Mouse (Mus musculus) hindbrain, embryonic 13.5 days (tissue): ENCODE results near the gene Ntrk2. TPM values are rescaled to one million over a fixed set of nuclear protein-coding genes. Genes with fewer than 3 reads are reported as not detected.
A peak's percentile ranks its signal among the peaks of the same experiment; 100 is the strongest.

Source experiments
- ATAC-seq: fragments of 200-750 bp; cut with Nextera tagmentation; 2 replicates; pipeline ENCODE4 v1.8.0; 2017; ENCODE audit warnings: moderate TSS enrichment; ENCODE audit not compliant: low FRiP score
- H3K27ac ChIP-seq: fragments of 300-500 bp; sonication (generic); 2 replicates; pipeline ENCODE4 v1.5.1; 2015; ENCODE audit warnings: inconsistent platforms, mild to moderate bottlenecking, moderate library complexity
- H3K27me3 ChIP-seq: fragments of 300-500 bp; sonication (generic); 2 replicates; pipeline ENCODE4 v1.6.1; 2015; ENCODE audit warnings: mild to moderate bottlenecking, inconsistent platforms
- H3K36me3 ChIP-seq: fragments of 300-500 bp; sonication (generic); 2 replicates; pipeline ENCODE4 v1.6.1; 2015; ENCODE audit warnings: mild to moderate bottlenecking, inconsistent platforms
- H3K4me1 ChIP-seq: fragments of 300-500 bp; sonication (generic); replicated peaks from 2 replicates; pipeline ENCODE4 v1.6.1; 2015; ENCODE audit warnings: inconsistent platforms
- H3K4me2 ChIP-seq: fragments of 300-500 bp; sonication (generic); 2 replicates; pipeline ENCODE4 v1.6.1; 2015; ENCODE audit warnings: inconsistent platforms, mild to moderate bottlenecking, moderate library complexity
- H3K4me3 ChIP-seq: fragments of 300-500 bp; sonication (generic); 2 replicates; pipeline ENCODE4 v1.5.1; 2015; ENCODE audit warnings: mild to moderate bottlenecking, inconsistent platforms
- H3K9ac ChIP-seq: fragments of 300-500 bp; sonication (generic); 2 replicates; pipeline ENCODE4 v1.6.1; 2015; ENCODE audit warnings: mild to moderate bottlenecking, inconsistent platforms
- H3K9me3 ChIP-seq: fragments of 300-500 bp; sonication (generic); 2 replicates; pipeline ENCODE4 v1.6.1; 2016; ENCODE audit warnings: inconsistent platforms
- WGBS: fragments of 180-500 bp; shearing (Covaris S2); methylation state at CpG from one replicate; pipeline ENCODE4 v1.1.7; 2015; 5-methylcytosine and 5-hydroxymethylcytosine counted together
- polyA plus RNA-seq: library from polyadenylated mRNA; unstranded; fragments of >200 nt; fragmentation: Nextera tagmentation; extraction: Ambion mirVana; gene quantifications from 2 replicates; pipeline ENCODE4 v1.2.1, GENCODE M21; 2015

Ntrk2 gene
- polyA plus RNA-seq, 1 experiment from 2014 or later, result 99.2 TPM

- Histone ChIP-seq H3K27me3 (no peaks in the 10 kb centered on the region), H3K36me3 (peaks cover 17% of the 10 kb centered on the region), H3K9me3 (peaks cover 16% of the 10 kb centered on the region; the same call in 1 of the 2 replicates), H3K4me1 (no peaks in the 10 kb centered on the region), H3K4me3 (no peak overlapping the region), H3K4me2 (no peak overlapping the region), H3K9ac (no peak overlapping the region), H3K27ac (no peak overlapping the region)
- 95% methylated on average over 1 of the region's 1 CpGs for WGBS
- ATAC-seq, result no peak
Observed at GRCm38 (mm10) chr13:59114684-59115083, 308.3 kb downstream of the Ntrk2 start.

GRCm38 (mm10) chr13:59115551-59115950 is 309.2 kb downstream of the Ntrk2 start:
- no peaks in the 10 kb centered on the region for H3K27me3 ChIP-seq
- ATAC-seq, result no peak
- no peak overlapping the region for H3K4me3 ChIP-seq
- WGBS, result 97% methylated on average over 14 of the region's 14 CpGs
- H3K36me3 ChIP-seq, result peaks cover 17% of the 10 kb centered on the region
- no peak overlapping the region for H3K9ac ChIP-seq
- H3K4me1 ChIP-seq, result peaks cover 1% of the 10 kb centered on the region
- H3K27ac ChIP-seq, result no peak overlapping the region
- H3K4me2 ChIP-seq, result no peak overlapping the region
- H3K9me3 ChIP-seq, result peaks cover 16% of the 10 kb centered on the region; the same call in 1 of the 2 replicates

GRCm38 (mm10) chr13:59117233-59117632 is 310.9 kb downstream of the Ntrk2 start:
- Histone ChIP-seq H3K27ac (no peak overlapping the region), H3K36me3 (peaks cover 14% of the 10 kb centered on the region), H3K4me3 (no peak overlapping the region), H3K9me3 (peaks cover 16% of the 10 kb centered on the region; the same call in 1 of the 2 replicates), H3K27me3 (no peaks in the 10 kb centered on the region), H3K9ac (no peak overlapping the region), H3K4me2 (no peak overlapping the region), H3K4me1 (peaks cover 8% of the 10 kb centered on the region)
- 91% methylated on average over 5 of the region's 5 CpGs for WGBS
- no peak for ATAC-seq

GRCm38 (mm10) chr13:59119596-59120394 is 313.4 kb downstream of the Ntrk2 start:
- H3K9me3 ChIP-seq, result peaks cover 13% of the 10 kb centered on the region; the same call in 1 of the 2 replicates
- H3K4me3 ChIP-seq, result no peak overlapping the region
- H3K9ac ChIP-seq, result no peak overlapping the region
- WGBS, result 79% methylated on average over 10 of the region's 10 CpGs
- peaks cover 8% of the 10 kb centered on the region for H3K4me1 ChIP-seq
- H3K27ac ChIP-seq, result no peak overlapping the region
- H3K4me2 ChIP-seq, result no peak overlapping the region
- H3K27me3 ChIP-seq, result no peaks in the 10 kb centered on the region
- peaks cover 9% of the 10 kb centered on the region for H3K36me3 ChIP-seq
- no peak for ATAC-seq

- Histone ChIP-seq H3K9ac (no peak overlapping the region), H3K4me3 (no peak overlapping the region), H3K36me3 (no peaks in the 10 kb centered on the region), H3K9me3 (no peaks in the 10 kb centered on the region), H3K4me1 (peaks cover 36% of the 10 kb centered on the region), H3K4me2 (peak overlapping the region; percentile 36; the same call in 1 of the 2 replicates), H3K27ac (peak overlapping the region; percentile 93), H3K27me3 (no peaks in the 10 kb centered on the region)
- WGBS, result 59% methylated on average over 7 of the region's 7 CpGs
- ATAC-seq, result peak; percentile 37
Observed at GRCm38 (mm10) chr13:59143141-59143744, 336.9 kb downstream of the Ntrk2 start.

GRCm38 (mm10) chr13:59144321-59144856 is 338.0 kb downstream of the Ntrk2 start:
- Histone ChIP-seq H3K9ac (no peak overlapping the region), H3K27me3 (no peaks in the 10 kb centered on the region), H3K4me2 (peak overlapping the region; percentile 36), H3K4me3 (peak overlapping the region; percentile 14; the same call in 1 of the 2 replicates), H3K4me1 (peaks cover 36% of the 10 kb centered on the region), H3K36me3 (no peaks in the 10 kb centered on the region), H3K9me3 (no peaks in the 10 kb centered on the region), H3K27ac (peak overlapping the region; percentile 93)
- peak; percentile 93 for ATAC-seq
- 24% methylated on average over 11 of the region's 11 CpGs for WGBS

GRCm38 (mm10) chr13:59145677-59146555 is 339.5 kb downstream of the Ntrk2 start:
- H3K4me3 ChIP-seq, result no peak overlapping the region
- no peak overlapping the region for H3K9ac ChIP-seq
- no peaks in the 10 kb centered on the region for H3K9me3 ChIP-seq
- H3K27me3 ChIP-seq, result no peaks in the 10 kb centered on the region
- 30% methylated on average over 21 of the region's 21 CpGs for WGBS
- peak overlapping the region; percentile 93 for H3K27ac ChIP-seq
- H3K4me2 ChIP-seq, result peak overlapping the region; percentile 36
- ATAC-seq, result peak; percentile 80
- no peaks in the 10 kb centered on the region for H3K36me3 ChIP-seq
- peaks cover 36% of the 10 kb centered on the region for H3K4me1 ChIP-seq

- Histone ChIP-seq H3K4me2 (no peak overlapping the region), H3K36me3 (no peaks in the 10 kb centered on the region), H3K4me3 (no peak overlapping the region), H3K9me3 (no peaks in the 10 kb centered on the region), H3K4me1 (peaks cover 36% of the 10 kb centered on the region), H3K27ac (peak overlapping the region; percentile 93), H3K9ac (no peak overlapping the region), H3K27me3 (no peaks in the 10 kb centered on the region)
- 83% methylated on average over 7 of the region's 7 CpGs for WGBS
- ATAC-seq, result no peak
Observed at GRCm38 (mm10) chr13:59146616-59147015, 340.2 kb downstream of the Ntrk2 start.

- Histone ChIP-seq H3K4me3 (no peak overlapping the region), H3K9ac (no peak overlapping the region), H3K4me1 (peaks cover 36% of the 10 kb centered on the region), H3K27me3 (no peaks in the 10 kb centered on the region), H3K9me3 (no peaks in the 10 kb centered on the region), H3K36me3 (no peaks in the 10 kb centered on the region), H3K4me2 (no peak overlapping the region), H3K27ac (no peak overlapping the region)
- no peak for ATAC-seq
- 63% methylated on average over 4 of the region's 4 CpGs for WGBS
Observed at GRCm38 (mm10) chr13:59147976-59148375, 341.6 kb downstream of the Ntrk2 start.

GRCm38 (mm10) chr13:59148793-59149192 is 342.4 kb downstream of the Ntrk2 start:
- no peaks in the 10 kb centered on the region for H3K9me3 ChIP-seq
- 94% methylated on average over 10 of the region's 10 CpGs for WGBS
- ATAC-seq, result no peak
- no peak overlapping the region for H3K4me2 ChIP-seq
- no peak overlapping the region for H3K27ac ChIP-seq
- H3K36me3 ChIP-seq, result no peaks in the 10 kb centered on the region
- peaks cover 28% of the 10 kb centered on the region for H3K4me1 ChIP-seq
- H3K4me3 ChIP-seq, result no peak overlapping the region
- no peaks in the 10 kb centered on the region for H3K27me3 ChIP-seq
- H3K9ac ChIP-seq, result no peak overlapping the region

GRCm38 (mm10) chr13:59164015-59164414 is 357.6 kb downstream of the Ntrk2 start:
- Histone ChIP-seq H3K27ac (no peak overlapping the region), H3K4me3 (no peak overlapping the region), H3K27me3 (no peaks in the 10 kb centered on the region), H3K36me3 (no peaks in the 10 kb centered on the region), H3K9ac (no peak overlapping the region), H3K9me3 (no peaks in the 10 kb centered on the region), H3K4me2 (no peak overlapping the region), H3K4me1 (no peaks in the 10 kb centered on the region)
- no peak for ATAC-seq
- WGBS, result 89% methylated on average over 8 of the region's 8 CpGs

GRCm38 (mm10) chr13:59173840-59174239 is 367.5 kb downstream of the Ntrk2 start:
- H3K4me2 ChIP-seq, result no peak overlapping the region
- no peaks in the 10 kb centered on the region for H3K4me1 ChIP-seq
- H3K9ac ChIP-seq, result no peak overlapping the region
- no peak overlapping the region for H3K27ac ChIP-seq
- ATAC-seq, result no peak
- no peaks in the 10 kb centered on the region for H3K27me3 ChIP-seq
- H3K36me3 ChIP-seq, result no peaks in the 10 kb centered on the region
- 84% methylated on average over 8 of the region's 8 CpGs for WGBS
- no peaks in the 10 kb centered on the region for H3K9me3 ChIP-seq
- H3K4me3 ChIP-seq, result no peak overlapping the region
